Mouse (Mus musculus): ENCODE results near the gene Slc5a11. TPM values are rescaled to one million over a fixed set of nuclear protein-coding genes. Genes with fewer than 3 reads are reported as not detected.
A peak's percentile ranks its signal among the peaks of the same experiment; 100 is the strongest.

Gene Slc5a11
- total RNA-seq, 4 experiments from 2014 or later, result 0.46 to 1.1 (median 0.63) TPM

- DNase-seq (ENCODE audit: low spot score in 2 of 2), result no peak
Observed at GRCm38 (mm10) chr7:123211461-123211860, 3.1 kb upstream of the Slc5a11 start.

GRCm38 (mm10) chr7:123212316-123212715, 2.3 kb upstream of the Slc5a11 start:
- DNase-seq (ENCODE audit: low spot score in 2 of 2), result no peak

GRCm38 (mm10) chr7:123215138-123215537, 558 bp downstream of the Slc5a11 start:
- no peak for DNase-seq (ENCODE audit: low spot score in 2 of 2)

GRCm38 (mm10) chr7:123217448-123218354, 3.1 kb downstream of the Slc5a11 start:
- no peak for DNase-seq (ENCODE audit: low spot score in 2 of 2)

GRCm38 (mm10) chr7:123218620-123219019, 4.0 kb downstream of the Slc5a11 start:
- peak in 1 of 2 experiments; percentile 62 for DNase-seq (ENCODE audit: low spot score in 2 of 2)

- DNase-seq (ENCODE audit: low spot score in 2 of 2), result peak in 1 of 2 experiments; percentile 29
Observed at GRCm38 (mm10) chr7:123219781-123220632, 5.4 kb downstream of the Slc5a11 start.

GRCm38 (mm10) chr7:123220633-123220942, 6.0 kb downstream of the Slc5a11 start:
- DNase-seq (ENCODE audit: low spot score in 2 of 2), result no peak

GRCm38 (mm10) chr7:123224076-123224475, 9.5 kb downstream of the Slc5a11 start:
- no peak for DNase-seq (ENCODE audit: low spot score in 2 of 2)

GRCm38 (mm10) chr7:123225159-123225558, 10.6 kb downstream of the Slc5a11 start:
- no peak for DNase-seq (ENCODE audit: low spot score in 2 of 2)

- no peak for DNase-seq (ENCODE audit: low spot score in 2 of 2)
Observed at GRCm38 (mm10) chr7:123235449-123235848, 20.9 kb downstream of the Slc5a11 start.

- no peak for DNase-seq (ENCODE audit: low spot score in 2 of 2)
Observed at GRCm38 (mm10) chr7:123238621-123239020, 24.0 kb downstream of the Slc5a11 start.

- DNase-seq (ENCODE audit: low spot score in 2 of 2), result no peak
Observed at GRCm38 (mm10) chr7:123240064-123240463, 25.5 kb downstream of the Slc5a11 start.

GRCm38 (mm10) chr7:123242241-123242640, 27.7 kb downstream of the Slc5a11 start:
- no peak for DNase-seq (ENCODE audit: low spot score in 2 of 2)

- no peak for DNase-seq (ENCODE audit: low spot score in 2 of 2)
Observed at GRCm38 (mm10) chr7:123244833-123245232, 30.3 kb downstream of the Slc5a11 start.

- DNase-seq (ENCODE audit: low spot score in 2 of 2), result no peak
Observed at GRCm38 (mm10) chr7:123246504-123247084, 32.0 kb downstream of the Slc5a11 start.

- DNase-seq (ENCODE audit: low spot score in 2 of 2), result no peak
Observed at GRCm38 (mm10) chr7:123248166-123248565, 33.6 kb downstream of the Slc5a11 start.

GRCm38 (mm10) chr7:123251343-123251742, 36.8 kb downstream of the Slc5a11 start:
- DNase-seq (ENCODE audit: low spot score in 2 of 2), result no peak

GRCm38 (mm10) chr7:123253396-123253795, 38.8 kb downstream of the Slc5a11 start:
- no peak for DNase-seq (ENCODE audit: low spot score in 2 of 2)

GRCm38 (mm10) chr7:123254196-123254970, 39.8 kb downstream of the Slc5a11 start:
- DNase-seq (ENCODE audit: low spot score in 2 of 2), result no peak

GRCm38 (mm10) chr7:123258103-123258502, 43.5 kb downstream of the Slc5a11 start:
- no peak for DNase-seq (ENCODE audit: low spot score in 2 of 2)

GRCm38 (mm10) chr7:123273056-123273455, 58.5 kb downstream of the Slc5a11 start:
- no peak for DNase-seq (ENCODE audit: low spot score in 2 of 2)

All from left cerebral cortex, adult 8-10 months (tissue).